Mouse (Mus musculus) MEL (cell line): Measurements from ENCODE around the gene Foxf1.

Experiments used
- CTCF ChIP-seq, 3 experiments: IDR thresholded peaks in 2 of 3; conservative IDR thresholded peaks in 1 of 3; 2 replicates each; pipeline ENCODE4 v1.5.1; 2011 to 2012; ENCODE audit warnings: low read length in 3 of 3, low read depth in 2 of 3, mild to moderate bottlenecking in 2 of 3, improper control_type of control experiment in 1 of 3, inconsistent platforms in 1 of 3, mixed read lengths in 1 of 3, moderate library complexity in 1 of 3; ENCODE audit not compliant: control insufficient read depth in 1 of 3, insufficient read depth in 1 of 3, poor library complexity in 1 of 3, severe bottlenecking in 1 of 3
- HCFC1 ChIP-seq: IDR thresholded peaks from 2 replicates; pipeline ENCODE4 v1.6.1; 2012; ENCODE audit warnings: low read depth, mild to moderate bottlenecking, inconsistent platforms, low read length, improper control_type of control experiment, moderate library complexity
- MAFK ChIP-seq: IDR thresholded peaks from 2 replicates; pipeline ENCODE4 v1.6.1; 2011; ENCODE audit warnings: low read depth, mild to moderate bottlenecking, low read length, improper control_type of control experiment, borderline replicate concordance
- MAZ ChIP-seq: IDR thresholded peaks from 2 replicates; pipeline ENCODE4 v1.6.1; 2012; ENCODE audit warnings: low read depth, mild to moderate bottlenecking, inconsistent platforms, low read length, improper control_type of control experiment
- POLR2AphosphoS2 ChIP-seq: IDR thresholded peaks from 2 replicates; pipeline ENCODE4 v1.6.1; 2011; ENCODE audit warnings: low read length, improper control_type of control experiment
- TCF12 ChIP-seq: IDR thresholded peaks from 2 replicates; pipeline ENCODE4 v1.6.1; 2014; ENCODE audit warnings: low read depth, mild to moderate bottlenecking, inconsistent platforms, low read length, improper control_type of control experiment, moderate library complexity

DNA sequence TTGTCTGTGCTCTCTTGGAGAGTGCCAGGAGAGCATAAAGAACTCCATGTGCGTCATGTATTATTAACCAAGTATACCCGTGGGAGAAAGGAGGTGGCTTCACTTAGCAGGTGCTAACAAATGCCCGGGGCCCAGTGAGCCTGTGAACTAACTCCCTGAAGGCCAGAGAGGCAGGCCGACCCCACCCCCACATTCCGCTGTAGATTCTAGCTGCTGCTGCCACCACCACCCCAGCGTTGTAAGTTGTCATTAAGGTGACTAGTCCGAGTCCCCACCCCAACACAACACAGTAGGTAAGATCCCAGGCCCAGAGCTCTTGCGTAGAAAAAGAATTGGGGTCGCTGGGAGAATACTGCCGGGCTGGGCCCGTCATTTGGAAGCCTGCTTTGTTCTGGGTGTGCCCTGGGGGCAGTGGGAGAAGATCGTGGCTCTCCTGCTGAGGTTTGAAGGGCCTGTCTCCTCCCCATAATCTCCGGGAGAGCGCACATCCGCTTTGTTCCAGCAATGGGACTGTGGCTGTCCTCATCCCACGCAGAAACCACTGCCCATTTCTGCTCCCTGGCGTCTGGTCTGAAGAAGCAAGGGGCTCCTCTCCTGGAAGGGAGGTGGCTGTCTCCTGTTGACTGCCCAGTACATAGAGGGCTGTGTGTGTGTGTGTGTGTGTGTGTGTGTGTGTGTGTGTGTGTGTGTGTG is 40.5 kb downstream of the Foxf1 start:
- TF ChIP-seq HCFC1, result no peak
- no peak for TF ChIP-seq MAZ
- TF ChIP-seq POLR2AphosphoS2, result no peak
- TF ChIP-seq TCF12, result no peak
- TF ChIP-seq CTCF (IDR thresholded peaks at IDR 0.05 in 2 of 3, conservative IDR thresholded peaks at IDR 0.05 in 1 of 3; ENCODE audit: control insufficient read depth in 1 of 3, insufficient read depth in 1 of 3, low read depth in 2 of 3, low read length in 3 of 3, poor library complexity in 1 of 3, severe bottlenecking in 1 of 3), result no peak
- no peak for TF ChIP-seq MAFK
